Mouse (Mus musculus) liver, adult 2 months (tissue): Measurements from ENCODE around the gene Dnttip1.

Experiments used
- CTCF ChIP-seq: fragments of 200-500 bp; IDR thresholded peaks from 2 replicates; pipeline ENCODE4 v1.5.1; 2011; ENCODE audit warnings: low read depth, low read length, control low read depth
- POLR2A ChIP-seq: fragments of 200-500 bp; IDR thresholded peaks from 2 replicates; pipeline ENCODE4 v1.6.1; 2011; ENCODE audit warnings: low read length, control low read depth; ENCODE audit not compliant: insufficient read depth; ENCODE audit errors: extremely low read depth

GRCm38 (mm10) chr2:164784869-164785420, 39.2 kb downstream of the Dnttip1 start:
- TF ChIP-seq CTCF = no peak
- TF ChIP-seq POLR2A = no peak
